Mouse (Mus musculus) liver, postnatal 0 days (tissue): ENCODE measurements around the gene Gm8994. TPM values are rescaled to one million over a fixed set of nuclear protein-coding genes. Genes with fewer than 3 reads are reported as not detected.

Experiments used
- ATAC-seq: fragments of 200-750 bp; cut with Nextera tagmentation; 2 replicates; pipeline ENCODE4 v1.8.0; 2017; ENCODE audit warnings: mild to moderate bottlenecking, moderate library complexity
- DNase-seq: peaks from one replicate; pipeline ENCODE4 v3.0.0-alpha.2; 2016
- H3K27ac ChIP-seq: fragments of 300-500 bp; sonication (generic); 2 replicates; pipeline ENCODE4 v1.5.1; 2014; ENCODE audit warnings: antibody characterized with exemption, moderate library complexity, mild to moderate bottlenecking, low read depth
- H3K27me3 ChIP-seq: fragments of 300-500 bp; sonication (generic); 2 replicates; pipeline ENCODE4 v1.6.1; 2014; ENCODE audit warnings: low read length, control low read depth, mixed read lengths; ENCODE audit not compliant: insufficient read depth
- H3K36me3 ChIP-seq: fragments of 300-500 bp; sonication (generic); replicated peaks from 2 replicates; pipeline ENCODE4 v1.6.1; 2014; ENCODE audit warnings: mild to moderate bottlenecking, control low read depth, low read length, moderate library complexity, mixed read lengths; ENCODE audit not compliant: insufficient read depth
- H3K4me1 ChIP-seq: fragments of 300-500 bp; sonication (generic); 2 replicates; pipeline ENCODE4 v1.6.1; 2014; ENCODE audit warnings: antibody characterized with exemption, mild to moderate bottlenecking, control low read depth; ENCODE audit not compliant: insufficient read depth
- H3K4me2 ChIP-seq: fragments of 300-500 bp; sonication (generic); 2 replicates; pipeline ENCODE4 v1.6.1; 2014; ENCODE audit warnings: low read depth, mild to moderate bottlenecking, low read length, moderate library complexity, mixed read lengths
- H3K4me3 ChIP-seq: fragments of 300-500 bp; sonication (generic); 2 replicates; pipeline ENCODE4 v1.5.1; 2014; ENCODE audit warnings: low read depth, low read length
- H3K9ac ChIP-seq: fragments of 300-500 bp; sonication (generic); replicated peaks from 2 replicates; pipeline ENCODE4 v1.6.1; 2014; ENCODE audit warnings: mild to moderate bottlenecking, moderate library complexity
- H3K9me3 ChIP-seq: fragments of 300-500 bp; sonication (generic); 2 replicates; pipeline ENCODE4 v1.6.1; 2016; ENCODE audit warnings: mild to moderate bottlenecking, control low read depth, low read length, mixed read lengths
- CTCF ChIP-seq: sonication (generic); IDR thresholded peaks from 2 replicates; pipeline ENCODE4 v1.5.1; 2016; ENCODE audit warnings: antibody characterized with exemption, low read depth
- EP300 ChIP-seq: IDR thresholded peaks from 2 replicates; pipeline ENCODE4 v1.6.1; 2016; ENCODE audit warnings: antibody characterized with exemption, low read depth, mild to moderate bottlenecking
- WGBS: fragments of 180-500 bp; shearing (Covaris S2); extraction: QIAGEN DNeasy Blood & Tissue Kit; methylation state at CpG from one replicate; pipeline ENCODE4 v1.1.7; 2014; ENCODE audit not compliant: insufficient replicate concordance; 5-methylcytosine and 5-hydroxymethylcytosine counted together
- polyA plus RNA-seq: library from polyadenylated mRNA; unstranded; fragments of >200 nt; fragmentation: Nextera tagmentation; extraction: Ambion mirVana; gene quantifications from 2 replicates; pipeline ENCODE4 v1.2.1, GENCODE M21; 2015

The Gm8994 gene
- polyA plus RNA-seq, 1 experiment from 2014 or later: not detected

DNA sequence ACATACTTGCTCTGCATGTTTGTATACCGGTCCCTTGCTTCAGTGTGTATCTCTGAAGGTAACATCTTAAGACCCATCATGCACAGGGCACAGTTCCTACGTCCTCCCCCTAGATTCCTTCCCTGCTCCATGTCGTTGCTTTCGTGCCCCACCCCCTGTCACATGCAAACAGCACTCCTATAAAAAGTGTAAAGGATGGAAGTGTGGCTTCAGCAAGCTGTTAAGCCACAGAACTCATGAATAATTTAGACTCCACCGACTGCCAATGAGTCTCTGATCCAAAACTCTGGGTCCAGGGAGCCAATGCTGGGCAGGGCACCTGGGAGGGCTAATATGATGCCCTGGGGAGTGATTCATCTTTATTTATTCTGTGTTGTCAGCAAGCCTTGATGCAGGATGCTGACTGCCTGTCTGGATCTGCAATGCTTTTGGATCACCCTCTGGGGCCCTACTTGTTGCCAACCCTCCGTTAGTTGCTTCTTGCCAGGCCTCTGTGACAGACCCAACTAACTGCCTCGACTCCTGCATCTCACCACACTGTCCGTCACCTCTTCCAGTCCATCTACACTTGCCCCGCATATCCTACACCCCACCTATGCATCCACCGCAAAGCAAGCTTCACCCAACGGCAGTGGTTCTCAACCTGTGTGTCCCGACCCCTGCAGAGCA is 37.2 kb downstream of the Gm8994 start:
- ATAC-seq: no peak
- Histone ChIP-seq H3K4me2 (no peak overlapping the region), H3K9me3 (no peaks in the 10 kb centered on the region), H3K4me1 (no peaks in the 10 kb centered on the region), H3K36me3 (no peaks in the 10 kb centered on the region), H3K9ac (no peak overlapping the region), H3K27ac (no peak overlapping the region), H3K27me3 (no peaks in the 10 kb centered on the region), H3K4me3 (no peak overlapping the region)
- TF ChIP-seq EP300 (no peak), CTCF (no peak)
- no peak for DNase-seq
- WGBS: 65% methylated on average over 12 of the region's 12 CpGs

DNA sequence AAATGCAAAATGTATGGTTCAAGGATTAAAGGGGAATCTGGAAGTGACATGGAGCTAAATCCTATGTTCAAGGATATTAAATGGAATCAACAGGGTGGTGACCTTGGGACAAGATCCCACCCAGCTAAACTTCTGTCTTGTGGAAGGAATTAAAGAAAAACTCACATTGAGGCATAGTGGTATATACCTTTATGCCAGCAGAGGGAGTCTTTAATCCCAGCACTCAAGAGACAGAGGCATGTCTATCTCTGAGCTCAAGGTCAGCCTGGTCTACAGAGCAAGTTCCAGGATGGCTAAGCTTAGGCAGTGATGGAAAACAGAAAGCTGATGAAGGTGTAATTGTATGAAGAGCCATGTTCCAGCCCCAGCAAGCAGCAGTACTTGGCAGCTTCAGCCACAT is 48.8 kb downstream of the Gm8994 start:
- no peaks in the 10 kb centered on the region for H3K9me3 ChIP-seq
- no peak for ATAC-seq
- H3K27ac ChIP-seq: no peak overlapping the region
- H3K4me1 ChIP-seq: no peaks in the 10 kb centered on the region
- no peak for TF ChIP-seq EP300
- peak; percentile 33 for TF ChIP-seq CTCF
- no peak overlapping the region for H3K9ac ChIP-seq
- DNase-seq: no peak
- no peaks in the 10 kb centered on the region for H3K36me3 ChIP-seq
- H3K27me3 ChIP-seq: no peaks in the 10 kb centered on the region
- no peak overlapping the region for H3K4me2 ChIP-seq
- no peak overlapping the region for H3K4me3 ChIP-seq

Other genes starting within 250 kb of the Gm8994 start
- 0.45 and 0.46 TPM in 2 replicates for gene Grin2b, start 154.0 kb upstream of the Gm8994 start, polyA plus RNA-seq
- 0.47 and 0.67 TPM in 2 replicates for gene E330021D16Rik, start 88.0 kb downstream of the Gm8994 start, polyA plus RNA-seq
- gene Atf7ip, start 178.6 kb downstream of the Gm8994 start, polyA plus RNA-seq: 5.6 and 6.6 TPM in 2 replicates